Mouse (Mus musculus): ENCODE data around the gene Gm12695. TPM values are rescaled to one million over a fixed set of nuclear protein-coding genes. Genes with fewer than 3 reads are reported as not detected.

Gm12695 gene
- polyA plus RNA-seq, 1 experiment from 2014 or later: not detected

DNA sequence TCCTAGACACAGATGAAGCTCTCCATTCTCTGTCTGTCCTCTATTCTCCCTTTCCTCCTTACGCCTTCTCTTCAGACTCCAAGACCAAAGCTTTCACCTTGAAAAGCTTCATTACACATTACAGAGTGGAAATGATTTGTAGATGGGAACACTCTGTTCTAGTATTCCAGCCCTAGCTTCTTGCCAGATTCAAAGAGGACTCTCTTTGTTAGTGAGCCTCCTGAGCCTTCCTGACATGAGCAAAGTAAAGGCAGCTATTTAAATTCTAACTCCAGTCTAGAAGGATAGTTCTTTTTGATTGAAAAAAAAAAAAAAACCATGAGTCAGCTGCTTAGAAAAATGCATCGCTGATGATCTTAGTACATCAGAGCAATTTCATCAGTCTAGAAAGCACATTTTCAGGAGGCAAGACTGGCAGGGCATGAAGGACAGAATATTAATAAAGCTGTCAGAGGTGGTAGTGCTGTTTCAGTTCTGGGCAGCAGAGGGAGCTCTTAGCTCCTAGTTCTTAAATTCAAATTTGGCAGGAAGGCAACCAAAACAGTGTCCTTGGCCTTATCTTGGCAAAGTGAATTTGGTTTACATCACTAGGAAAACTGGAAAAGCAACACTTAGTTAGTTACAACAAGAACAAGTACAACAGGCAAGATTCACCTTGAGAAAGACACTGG lies 79.6 kb downstream of the Gm12695 start:
- Histone ChIP-seq H3K36me3 (ENCODE audit: insufficient read depth, low read length) (no peaks in the 10 kb centered on the region), H3K9me3 (ENCODE audit: low read length) (no peaks in the 10 kb centered on the region), H3K27ac (ENCODE audit: low read length) (no peak overlapping the region), H3K27me3 (ENCODE audit: insufficient read depth, low read length) (no peaks in the 10 kb centered on the region), H3K4me1 (ENCODE audit: insufficient read depth, low read length) (no peaks in the 10 kb centered on the region), H3K4me3 (ENCODE audit: low read length) (no peak overlapping the region), H3K4me2 (replicated peaks; ENCODE audit: low read depth, low read length) (no peak overlapping the region), H3K9ac (replicated peaks; ENCODE audit: low read length) (no peak overlapping the region)
- 56% methylated on average over 2 of the region's 2 CpGs for WGBS
- ATAC-seq (ENCODE audit: low FRiP score, low TSS enrichment): no peak

DNA sequence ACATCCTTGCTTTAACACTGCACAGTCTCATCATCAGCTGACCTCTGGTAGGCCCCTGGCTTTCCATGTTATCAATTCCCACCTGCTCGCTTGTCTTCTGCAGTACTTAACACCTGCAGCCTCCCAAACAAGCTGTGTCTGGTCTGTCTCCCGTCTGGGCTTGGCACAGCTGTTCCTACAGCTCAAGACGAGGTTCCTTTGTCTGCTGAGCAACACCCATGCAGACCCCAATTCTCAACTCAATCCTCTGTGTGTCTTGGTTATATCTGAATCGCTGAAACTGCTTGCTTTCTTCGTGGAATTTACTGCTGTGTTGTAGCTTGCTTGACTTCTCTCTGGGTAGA lies 86.8 kb downstream of the Gm12695 start:
- Histone ChIP-seq H3K9ac (replicated peaks; ENCODE audit: low read length) (no peak overlapping the region), H3K9me3 (ENCODE audit: low read length) (no peaks in the 10 kb centered on the region), H3K36me3 (ENCODE audit: insufficient read depth, low read length) (no peaks in the 10 kb centered on the region), H3K4me3 (ENCODE audit: low read length) (no peak overlapping the region), H3K4me2 (replicated peaks; ENCODE audit: low read depth, low read length) (no peak overlapping the region), H3K27me3 (ENCODE audit: insufficient read depth, low read length) (no peaks in the 10 kb centered on the region), H3K4me1 (ENCODE audit: insufficient read depth, low read length) (no peaks in the 10 kb centered on the region), H3K27ac (ENCODE audit: low read length) (no peak overlapping the region)
- ATAC-seq (ENCODE audit: low FRiP score, low TSS enrichment): no peak
- 65% methylated on average over 5 of the region's 5 CpGs for WGBS

DNA sequence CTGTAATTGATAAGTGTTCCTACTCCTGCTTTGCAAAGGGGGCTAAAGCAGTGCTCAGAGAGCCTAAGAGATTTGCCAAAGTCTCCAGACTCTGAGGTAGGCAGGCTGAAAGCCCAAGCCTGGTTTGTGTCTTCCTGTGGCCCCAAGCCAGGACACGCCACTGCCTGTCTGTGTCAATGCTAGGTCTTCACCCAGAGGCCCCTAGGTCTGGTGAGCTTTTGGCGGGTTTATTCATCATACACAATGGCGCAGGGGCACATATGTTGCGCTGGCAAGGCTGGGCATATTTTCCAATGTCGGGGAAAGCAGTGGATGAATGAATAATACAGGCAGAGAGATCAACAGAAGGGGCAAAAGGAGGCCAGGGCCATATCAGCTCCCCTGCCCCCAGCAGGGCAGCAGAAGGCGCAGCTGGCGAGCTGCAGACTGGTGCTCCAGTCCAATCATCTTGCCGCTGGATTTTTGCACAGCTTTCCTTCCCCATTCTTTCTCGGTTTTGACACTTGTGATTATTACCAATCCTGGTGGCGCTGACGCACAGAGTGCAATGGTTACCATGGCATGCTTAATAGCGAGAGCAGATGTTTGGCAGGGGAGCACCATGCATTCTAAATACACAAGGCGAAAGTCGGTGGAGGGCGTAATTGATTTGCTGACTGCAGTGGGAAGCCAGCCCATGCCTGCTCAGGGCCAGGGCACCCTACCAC lies 87.3 kb downstream of the Gm12695 start:
- Histone ChIP-seq H3K9me3 (ENCODE audit: low read length) (no peaks in the 10 kb centered on the region), H3K36me3 (ENCODE audit: insufficient read depth, low read length) (no peaks in the 10 kb centered on the region), H3K4me1 (ENCODE audit: insufficient read depth, low read length) (no peaks in the 10 kb centered on the region), H3K27ac (ENCODE audit: low read length) (no peak overlapping the region), H3K27me3 (ENCODE audit: insufficient read depth, low read length) (no peaks in the 10 kb centered on the region), H3K9ac (replicated peaks; ENCODE audit: low read length) (no peak overlapping the region), H3K4me2 (replicated peaks; ENCODE audit: low read depth, low read length) (no peak overlapping the region), H3K4me3 (ENCODE audit: low read length) (no peak overlapping the region)
- WGBS: 81% methylated on average over 15 of the region's 15 CpGs
- peak; percentile 46; the same call in 1 of the 2 replicates for ATAC-seq (ENCODE audit: low FRiP score, low TSS enrichment)

DNA sequence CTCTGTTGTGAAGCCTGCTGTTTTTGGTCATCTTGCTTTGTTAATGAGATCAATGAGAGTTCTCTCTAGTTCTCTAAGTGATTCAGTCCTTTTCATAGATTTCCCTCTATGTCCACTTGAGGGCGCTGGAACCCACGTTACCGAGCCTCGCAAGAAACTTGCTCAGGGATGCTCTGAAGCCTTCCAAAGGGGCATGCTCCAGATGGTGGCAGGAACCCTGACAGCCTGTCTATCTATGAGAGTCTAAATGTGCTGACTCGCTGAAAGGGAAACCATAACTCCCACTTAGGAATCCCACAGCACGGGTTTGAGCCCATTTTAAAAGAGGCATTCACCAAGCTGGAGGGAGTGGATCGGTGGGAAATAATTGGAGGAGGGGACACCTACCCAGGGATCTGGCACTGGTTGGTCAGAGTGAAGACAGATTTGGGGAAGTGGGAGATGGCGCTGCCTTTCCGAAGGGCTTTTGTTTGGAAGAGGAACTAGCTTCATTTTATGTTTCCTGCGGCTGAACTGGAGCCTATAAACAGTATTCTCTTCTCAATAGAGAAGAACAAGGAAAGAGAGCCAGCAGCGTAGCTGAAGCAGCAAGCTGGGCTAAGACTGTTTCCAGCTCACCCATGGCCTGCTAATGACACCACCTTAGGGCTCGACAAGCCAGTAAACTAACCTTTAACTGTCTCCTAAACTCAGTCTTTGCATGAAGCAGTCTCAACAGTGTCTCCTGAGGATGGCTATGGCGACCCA lies 88.2 kb downstream of the Gm12695 start:
- Histone ChIP-seq H3K4me2 (replicated peaks; ENCODE audit: low read depth, low read length) (peak overlapping the region; percentile 33), H3K27ac (ENCODE audit: low read length) (no peak overlapping the region), H3K9me3 (ENCODE audit: low read length) (no peaks in the 10 kb centered on the region), H3K4me3 (ENCODE audit: low read length) (no peak overlapping the region), H3K9ac (replicated peaks; ENCODE audit: low read length) (no peak overlapping the region), H3K27me3 (ENCODE audit: insufficient read depth, low read length) (no peaks in the 10 kb centered on the region), H3K36me3 (ENCODE audit: insufficient read depth, low read length) (no peaks in the 10 kb centered on the region), H3K4me1 (ENCODE audit: insufficient read depth, low read length) (no peaks in the 10 kb centered on the region)
- 35% methylated on average over 13 of the region's 13 CpGs for WGBS
- peak; percentile 71; the same call in 1 of the 2 replicates for ATAC-seq (ENCODE audit: low FRiP score, low TSS enrichment)

DNA sequence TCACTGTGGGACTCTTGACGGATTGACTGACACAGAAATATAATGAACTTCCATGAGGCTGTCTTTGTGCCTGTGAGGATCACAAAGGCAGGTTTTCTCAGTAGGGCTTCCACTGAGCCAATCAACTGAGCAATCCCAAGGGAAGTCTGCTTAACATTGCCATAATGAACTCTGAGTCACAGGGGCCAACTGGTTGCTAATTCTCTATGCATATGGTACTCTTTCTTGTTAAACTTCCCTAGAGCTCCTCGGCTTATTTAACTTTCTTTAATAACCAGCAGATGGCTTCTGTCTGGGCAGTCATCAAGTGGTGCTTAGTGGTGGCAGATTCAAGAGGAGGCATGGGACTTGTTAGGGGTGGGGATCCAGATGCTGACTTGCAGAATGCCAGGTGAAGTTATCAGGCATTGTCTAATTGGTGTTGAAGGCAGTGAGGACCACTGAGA lies 97.6 kb downstream of the Gm12695 start:
- no peak overlapping the region for H3K27ac ChIP-seq (ENCODE audit: low read length)

DNA sequence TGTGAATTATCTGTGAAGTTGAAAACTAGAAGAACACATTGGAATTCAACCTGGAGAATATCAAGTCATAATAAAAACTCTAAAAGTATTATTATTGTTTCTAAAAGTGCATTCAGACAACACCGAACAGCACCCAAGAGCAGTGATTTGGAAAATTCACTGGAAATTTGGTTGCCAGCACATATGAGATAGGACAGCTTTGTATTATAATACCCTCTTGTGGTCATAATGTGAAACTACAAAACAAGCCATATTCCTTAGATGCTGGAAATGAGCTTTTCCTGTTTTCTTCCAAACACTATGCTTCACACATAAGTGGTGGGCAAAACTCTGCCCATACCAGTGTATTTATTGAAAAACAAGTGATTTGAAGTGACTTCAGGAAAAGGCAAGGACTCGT lies 101.5 kb downstream of the Gm12695 start:
- Histone ChIP-seq H3K36me3 (ENCODE audit: insufficient read depth, low read length) (no peaks in the 10 kb centered on the region), H3K4me1 (ENCODE audit: insufficient read depth, low read length) (no peaks in the 10 kb centered on the region), H3K4me3 (ENCODE audit: low read length) (no peak overlapping the region), H3K9ac (replicated peaks; ENCODE audit: low read length) (no peak overlapping the region), H3K27ac (ENCODE audit: low read length) (no peak overlapping the region), H3K9me3 (ENCODE audit: low read length) (no peaks in the 10 kb centered on the region), H3K27me3 (ENCODE audit: insufficient read depth, low read length) (no peaks in the 10 kb centered on the region), H3K4me2 (replicated peaks; ENCODE audit: low read depth, low read length) (no peak overlapping the region)
- ATAC-seq (ENCODE audit: low FRiP score, low TSS enrichment): no peak
- 33% methylated on average over 2 of the region's 2 CpGs for WGBS

More for the DNA sequence above, 97.6 kb downstream of the Gm12695 start:
- Histone ChIP-seq H3K4me3 (ENCODE audit: low read length) (no peak overlapping the region), H3K4me1 (ENCODE audit: insufficient read depth, low read length) (no peaks in the 10 kb centered on the region), H3K9ac (replicated peaks; ENCODE audit: low read length) (no peak overlapping the region), H3K4me2 (replicated peaks; ENCODE audit: low read depth, low read length) (no peak overlapping the region), H3K9me3 (ENCODE audit: low read length) (no peaks in the 10 kb centered on the region), H3K36me3 (ENCODE audit: insufficient read depth, low read length) (no peaks in the 10 kb centered on the region), H3K27me3 (ENCODE audit: insufficient read depth, low read length) (no peaks in the 10 kb centered on the region)
- 81% methylated on average over 2 of the region's 2 CpGs for WGBS
- ATAC-seq (ENCODE audit: low FRiP score, low TSS enrichment): no peak

DNA sequence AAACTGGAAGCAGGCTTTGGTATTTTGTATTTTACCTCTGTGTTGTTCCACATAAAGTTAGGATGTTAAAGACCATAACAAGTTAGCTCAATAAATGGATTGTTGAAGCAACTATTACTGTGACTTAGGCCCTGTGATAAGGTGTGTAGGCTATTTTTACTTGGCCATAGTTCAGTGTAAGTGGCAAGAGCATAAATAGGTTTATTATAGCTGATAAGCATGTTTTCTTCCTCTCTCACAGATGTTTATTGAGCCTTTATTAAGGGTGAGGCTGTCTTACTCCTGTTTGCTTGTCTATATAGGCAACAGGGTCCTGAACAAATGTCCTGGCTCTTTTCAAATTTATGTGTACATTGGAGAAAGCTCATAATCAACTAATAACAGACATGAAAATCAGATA lies 104.0 kb downstream of the Gm12695 start:
- H3K27ac ChIP-seq (ENCODE audit: low read length): no peak overlapping the region
- no peak overlapping the region for H3K4me3 ChIP-seq (ENCODE audit: low read length)
- no peaks in the 10 kb centered on the region for H3K4me1 ChIP-seq (ENCODE audit: insufficient read depth, low read length)
- ATAC-seq (ENCODE audit: low FRiP score, low TSS enrichment): no peak
- no peak overlapping the region for H3K9ac ChIP-seq (replicated peaks; ENCODE audit: low read length)
- no peaks in the 10 kb centered on the region for H3K27me3 ChIP-seq (ENCODE audit: insufficient read depth, low read length)
- no peaks in the 10 kb centered on the region for H3K36me3 ChIP-seq (ENCODE audit: insufficient read depth, low read length)
- H3K4me2 ChIP-seq (replicated peaks; ENCODE audit: low read depth, low read length): no peak overlapping the region
- no peaks in the 10 kb centered on the region for H3K9me3 ChIP-seq (ENCODE audit: low read length)

DNA sequence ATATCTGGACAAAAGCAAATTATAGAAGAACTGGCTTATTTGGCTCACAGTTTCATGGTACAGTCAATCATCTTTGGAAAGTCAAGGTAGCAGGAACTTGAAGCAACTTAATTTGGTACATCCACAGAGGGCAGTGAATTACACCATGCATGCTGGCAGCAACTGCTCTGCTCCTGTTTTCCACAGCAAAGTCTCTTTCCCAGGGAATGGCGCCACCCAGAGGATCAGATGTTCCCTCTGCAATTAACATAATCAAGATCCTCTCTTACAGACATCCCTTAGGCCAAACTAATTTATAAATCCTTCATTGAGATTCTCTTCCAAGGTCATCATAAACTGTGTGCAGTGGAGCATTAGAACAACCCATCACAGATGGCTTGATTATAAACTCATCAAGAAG lies 104.8 kb downstream of the Gm12695 start:
- H3K4me3 ChIP-seq (ENCODE audit: low read length): no peak overlapping the region
- WGBS: 28% methylated on average over 1 of the region's 1 CpGs
- no peaks in the 10 kb centered on the region for H3K4me1 ChIP-seq (ENCODE audit: insufficient read depth, low read length)
- no peaks in the 10 kb centered on the region for H3K27me3 ChIP-seq (ENCODE audit: insufficient read depth, low read length)
- H3K27ac ChIP-seq (ENCODE audit: low read length): no peak overlapping the region
- H3K9ac ChIP-seq (replicated peaks; ENCODE audit: low read length): no peak overlapping the region
- no peaks in the 10 kb centered on the region for H3K36me3 ChIP-seq (ENCODE audit: insufficient read depth, low read length)
- no peaks in the 10 kb centered on the region for H3K9me3 ChIP-seq (ENCODE audit: low read length)
- ATAC-seq (ENCODE audit: low FRiP score, low TSS enrichment): no peak
- H3K4me2 ChIP-seq (replicated peaks; ENCODE audit: low read depth, low read length): no peak overlapping the region
